Mouse (Mus musculus): Measurements from ENCODE around the gene Cabp4. TPM values are rescaled to one million over a fixed set of nuclear protein-coding genes. Genes with fewer than 3 reads are reported as not detected.

Gene Cabp4
- under 1 TPM; 0.14 to 0.38 TPM for polyA plus RNA-seq (2012; fragmentation: generic; extraction: Trizol)

DNA sequence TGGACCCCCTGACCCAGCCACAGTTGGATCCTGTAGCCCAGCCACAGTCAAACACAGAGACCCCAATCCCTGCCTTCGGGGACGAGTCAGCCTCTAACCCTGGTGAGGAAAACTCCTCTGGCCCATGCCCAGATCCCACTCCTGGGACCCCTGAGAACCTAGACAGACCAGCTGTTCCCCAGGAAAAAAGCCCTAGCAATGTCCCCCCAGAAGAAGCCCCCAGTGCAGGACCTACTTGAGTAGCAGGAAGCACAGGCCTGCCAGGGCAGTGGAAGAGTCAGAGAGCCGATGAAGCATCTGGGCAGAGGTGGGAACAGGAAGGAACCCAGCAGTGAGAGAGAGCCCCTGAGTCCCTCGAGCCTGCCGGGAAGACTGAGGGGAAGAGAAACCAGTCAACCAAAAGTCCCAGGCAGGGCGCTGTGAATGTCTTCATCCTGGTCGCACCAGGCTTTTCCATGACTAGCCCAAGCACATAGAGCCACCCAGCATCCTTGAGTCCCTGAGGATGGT is at the start of gene Cabp4:
TSS of gene Cabp4 (minus strand) at position 275 of the 510 bp plus-strand sequence.

DNA sequence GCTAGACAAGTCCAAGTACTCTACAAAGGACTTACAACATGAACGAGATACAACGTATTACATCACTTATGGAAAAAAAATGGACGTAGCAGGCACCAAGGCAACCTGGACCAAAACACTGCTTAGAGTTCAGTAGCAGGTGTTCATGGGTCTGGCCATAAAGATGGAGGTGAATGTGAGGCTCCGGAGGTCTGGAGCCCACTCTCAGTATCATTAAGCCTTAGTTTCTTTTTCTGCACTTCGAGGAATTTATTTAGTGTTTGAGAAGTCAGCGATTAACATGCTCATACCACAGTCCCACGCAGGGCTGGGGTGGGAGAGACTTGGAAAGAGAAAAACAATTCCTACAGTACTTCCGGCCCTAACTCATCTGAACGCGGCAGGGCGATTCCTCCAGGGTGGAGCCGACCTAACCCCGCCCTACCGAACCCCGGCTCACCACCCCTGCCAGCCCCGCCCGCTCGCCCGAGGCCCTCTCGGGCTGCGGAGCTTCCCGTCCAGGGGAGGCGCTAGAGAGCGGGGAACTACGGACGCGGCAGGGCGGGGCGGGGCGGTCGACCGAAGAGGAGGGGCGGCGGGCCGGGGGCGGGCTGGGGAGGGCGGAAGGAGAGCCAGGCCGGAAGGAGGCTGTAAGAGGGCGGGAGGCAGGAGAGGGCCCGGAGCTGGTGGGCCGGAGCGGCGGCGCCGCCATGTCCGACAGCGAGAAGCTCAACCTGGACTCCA is 47.9 kb upstream of the Cabp4 start, which contains the start of gene Ppp1ca:
TSS of gene Ppp1ca (plus strand) at position 538 of the 723 bp plus-strand sequence.

DNA sequence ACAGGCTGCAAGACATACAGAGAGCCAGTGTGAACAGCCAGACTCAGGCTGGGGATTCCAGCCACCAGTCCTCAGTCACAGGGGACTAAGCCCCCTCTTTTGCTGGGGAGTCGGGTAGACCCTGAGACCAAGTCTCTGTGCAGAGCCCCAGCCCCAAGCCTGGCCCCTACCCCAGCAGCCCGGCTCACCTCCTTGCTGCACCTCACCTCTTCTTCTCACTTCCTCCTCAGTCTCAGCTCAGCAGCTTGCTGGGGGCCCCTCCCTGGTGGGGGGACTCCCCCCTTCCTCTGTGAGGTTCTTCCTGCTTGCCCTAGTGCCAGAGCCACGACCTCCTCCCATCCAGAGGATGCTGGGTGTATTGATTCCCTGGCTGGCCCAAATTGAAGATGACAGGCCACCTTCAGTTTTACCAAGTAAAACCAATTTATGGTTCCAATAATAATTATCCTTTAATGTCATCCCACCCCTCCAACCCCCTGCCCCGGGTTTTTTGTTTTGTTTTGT is 47.0 kb upstream of the Cabp4 start, which contains the start of gene Tbc1d10c:
TSS of gene Tbc1d10c (minus strand) at position 454 of the 504 bp plus-strand sequence.

DNA sequence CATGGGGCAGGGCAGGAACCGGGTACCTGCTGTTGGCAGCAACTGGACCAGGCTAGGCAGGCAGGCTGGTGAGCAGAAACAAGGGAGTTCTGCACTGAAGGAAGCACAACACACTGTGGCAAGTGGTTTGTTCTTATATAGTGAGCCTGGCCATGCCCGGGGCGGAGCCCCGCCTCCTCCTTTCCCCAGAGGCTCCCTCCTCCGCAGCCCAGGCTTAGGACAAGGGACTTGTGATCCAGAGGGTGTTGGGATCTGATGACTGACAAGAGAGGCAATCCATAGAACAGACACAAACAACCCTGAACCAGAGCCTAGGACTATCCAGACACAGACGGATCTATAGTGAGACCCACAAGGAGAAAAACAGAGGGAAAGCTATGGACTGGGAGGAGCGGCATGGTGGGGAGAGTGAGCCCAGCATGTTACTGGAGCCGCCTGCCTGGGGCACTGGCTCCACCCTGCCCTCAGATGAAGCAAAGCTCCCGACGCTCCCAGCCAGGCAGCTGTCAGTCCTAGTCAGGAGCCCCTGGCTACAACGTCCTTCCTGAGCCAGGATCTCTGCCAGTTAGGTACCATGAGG is 31.6 kb upstream of the Cabp4 start, which contains the start of gene Carns1:
TSS of gene Carns1 (minus strand) at position 112 of the 580 bp plus-strand sequence.

DNA sequence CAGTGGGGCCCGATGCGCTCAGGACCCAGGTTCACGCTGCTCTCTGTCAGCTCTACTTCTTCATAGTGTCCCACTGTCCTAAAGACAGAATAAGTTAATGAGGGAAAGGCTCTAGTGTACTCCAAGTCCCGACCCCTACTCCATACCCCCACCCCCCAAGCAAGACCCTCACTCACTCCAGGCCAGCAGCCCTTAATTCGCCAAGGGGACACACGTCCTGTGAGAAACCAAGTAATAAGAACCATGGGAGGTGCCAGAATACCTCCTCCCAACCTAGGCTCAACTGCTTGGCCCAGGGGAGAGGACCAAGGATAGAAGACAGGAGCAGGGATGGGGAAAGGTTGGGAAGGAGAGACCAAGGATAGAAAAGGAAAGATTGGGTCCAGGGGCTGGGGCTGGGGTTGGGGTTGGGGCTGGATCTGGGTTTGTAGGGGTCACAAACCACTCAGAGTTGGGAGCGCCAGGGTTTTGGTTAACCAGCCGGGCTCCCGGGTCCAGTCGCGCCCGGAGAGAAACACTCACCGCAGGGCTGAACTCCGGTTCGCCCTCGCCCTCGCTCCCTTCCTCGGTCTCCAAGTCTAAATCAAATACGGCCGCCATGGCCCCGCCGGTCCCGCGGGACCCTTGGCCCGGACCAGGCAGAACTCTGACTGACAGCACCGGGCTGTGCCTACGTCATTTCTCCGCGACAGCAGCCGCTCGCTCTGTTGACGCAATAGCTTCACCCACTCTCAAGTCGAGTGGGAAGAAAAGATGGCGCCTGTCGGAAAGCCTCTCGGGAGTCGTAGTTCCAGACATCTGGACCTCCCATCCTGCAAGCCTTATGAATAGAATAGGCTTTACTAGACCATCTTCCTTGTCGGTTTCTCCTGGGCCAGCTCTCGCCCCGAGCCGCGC is 19.1 kb upstream of the Cabp4 start, which contains the start of gene Rps6kb2:
TSS of gene Rps6kb2 (minus strand) at position 709 of the 897 bp plus-strand sequence.

DNA sequence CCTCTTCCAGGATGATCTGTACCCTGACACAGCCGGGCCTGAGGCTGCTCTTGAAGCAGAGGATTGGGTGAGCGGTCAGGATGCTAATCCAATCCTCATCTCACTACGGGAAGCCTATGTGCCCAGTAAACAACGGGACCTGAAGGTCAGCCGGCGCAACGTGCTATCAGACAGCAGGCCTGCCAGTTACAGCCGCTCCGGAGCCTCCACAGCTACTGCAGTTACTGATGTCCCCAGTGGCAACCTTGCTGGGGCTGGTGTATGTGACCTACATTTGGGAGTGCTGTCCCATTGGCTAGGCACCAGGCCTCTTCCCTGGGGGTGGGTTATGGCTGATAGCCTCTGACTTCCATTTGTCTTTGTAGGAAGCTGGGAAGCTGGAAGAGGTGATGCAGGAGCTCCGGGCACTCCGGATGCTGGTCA is 9.4 kb upstream of the Cabp4 start, which contains the start of gene Ptprcap:
TSS of gene Ptprcap (plus strand) at position 373 of the 423 bp plus-strand sequence.

DNA sequence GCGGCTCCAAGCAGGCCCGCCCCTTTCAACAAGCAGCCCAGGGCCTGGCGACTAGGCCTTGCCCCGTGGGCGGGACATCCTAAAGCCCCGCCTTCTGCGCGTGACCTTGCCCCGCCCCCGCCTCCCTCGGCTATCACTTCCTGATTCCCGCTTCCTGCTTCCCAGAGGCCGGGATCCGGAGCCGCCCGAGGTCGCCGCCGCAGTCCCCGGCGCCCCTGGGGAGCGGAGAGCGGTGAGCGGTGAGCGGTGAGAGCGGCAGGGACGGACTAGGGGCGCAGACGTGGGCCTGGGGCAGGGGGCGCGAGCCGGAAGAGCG is 4.6 kb upstream of the Cabp4 start, which contains the start of gene Coro1b:
TSS of gene Coro1b (plus strand) at position 129 of the 316 bp plus-strand sequence.

DNA sequence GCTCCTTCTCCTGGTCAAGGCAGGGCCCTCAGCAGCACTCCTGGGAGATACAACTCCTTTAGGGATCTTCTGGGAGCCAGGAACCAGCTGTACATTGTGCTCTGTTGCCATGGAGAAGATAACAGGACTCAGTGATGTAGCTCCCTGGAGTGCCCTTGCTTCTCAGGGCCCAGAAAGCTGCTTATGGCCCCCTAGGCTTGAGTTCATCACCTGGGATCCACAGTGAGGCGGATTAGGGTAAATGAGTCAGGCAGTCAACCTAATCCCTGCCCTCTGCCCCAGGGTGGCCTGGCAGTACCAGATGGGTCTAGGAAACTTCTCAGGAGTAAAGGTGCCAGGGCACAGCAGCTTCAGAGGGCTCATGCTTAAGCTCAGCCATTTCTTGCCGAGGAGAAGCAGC is 4.4 kb downstream of the Cabp4 start, which contains the start of gene Gpr152:
TSS of gene Gpr152 (plus strand) at position 342 of the 400 bp plus-strand sequence.

DNA sequence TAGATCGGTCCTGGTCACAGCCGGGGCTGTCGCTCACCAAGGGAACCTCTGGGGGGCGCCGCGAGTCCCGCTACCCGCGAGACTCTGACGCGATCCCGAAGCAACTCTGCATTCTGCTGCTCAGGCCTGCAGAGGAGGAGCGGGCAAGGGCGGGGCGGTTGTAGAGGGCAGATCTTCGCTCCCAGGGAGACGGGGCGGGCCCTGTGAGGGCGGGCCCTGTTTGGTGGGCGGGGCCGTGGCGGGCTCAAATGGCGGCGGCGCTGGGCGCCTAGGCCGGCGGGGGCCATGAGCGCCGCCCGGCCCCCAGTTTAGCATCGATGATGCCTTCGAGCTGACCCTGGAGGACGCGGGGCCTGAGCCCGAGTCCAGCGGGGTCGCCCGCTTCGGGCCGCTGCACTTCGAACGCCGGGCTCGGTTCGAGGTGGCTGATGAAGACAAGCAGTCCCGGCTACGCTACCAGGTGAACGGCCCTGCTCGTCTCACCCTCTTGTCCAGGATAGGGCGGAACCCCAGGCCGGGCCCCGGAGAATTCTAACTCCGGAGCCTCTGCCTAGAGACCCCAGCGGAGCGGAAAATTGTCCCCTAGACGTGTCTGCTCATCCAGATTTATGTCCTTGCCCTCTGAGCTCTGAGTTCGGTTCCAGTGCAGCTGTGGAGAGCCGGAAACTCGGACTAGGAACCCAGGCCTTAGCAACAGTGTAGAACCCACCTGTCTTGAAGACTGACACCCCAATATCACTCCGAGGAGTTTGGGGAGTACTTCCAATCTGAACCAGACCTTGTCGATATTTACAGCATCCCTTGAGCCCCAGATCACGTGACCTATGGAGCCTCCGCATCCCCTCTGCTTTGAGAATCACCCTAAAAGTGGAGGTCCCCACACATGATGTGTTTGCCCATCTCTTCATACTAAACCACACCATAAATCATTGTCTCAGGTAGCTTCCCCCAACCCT is 17.8 kb downstream of the Cabp4 start, which contains the start of gene Aip:
TSS of gene Aip (minus strand) at position 118 of the 956 bp plus-strand sequence.

DNA sequence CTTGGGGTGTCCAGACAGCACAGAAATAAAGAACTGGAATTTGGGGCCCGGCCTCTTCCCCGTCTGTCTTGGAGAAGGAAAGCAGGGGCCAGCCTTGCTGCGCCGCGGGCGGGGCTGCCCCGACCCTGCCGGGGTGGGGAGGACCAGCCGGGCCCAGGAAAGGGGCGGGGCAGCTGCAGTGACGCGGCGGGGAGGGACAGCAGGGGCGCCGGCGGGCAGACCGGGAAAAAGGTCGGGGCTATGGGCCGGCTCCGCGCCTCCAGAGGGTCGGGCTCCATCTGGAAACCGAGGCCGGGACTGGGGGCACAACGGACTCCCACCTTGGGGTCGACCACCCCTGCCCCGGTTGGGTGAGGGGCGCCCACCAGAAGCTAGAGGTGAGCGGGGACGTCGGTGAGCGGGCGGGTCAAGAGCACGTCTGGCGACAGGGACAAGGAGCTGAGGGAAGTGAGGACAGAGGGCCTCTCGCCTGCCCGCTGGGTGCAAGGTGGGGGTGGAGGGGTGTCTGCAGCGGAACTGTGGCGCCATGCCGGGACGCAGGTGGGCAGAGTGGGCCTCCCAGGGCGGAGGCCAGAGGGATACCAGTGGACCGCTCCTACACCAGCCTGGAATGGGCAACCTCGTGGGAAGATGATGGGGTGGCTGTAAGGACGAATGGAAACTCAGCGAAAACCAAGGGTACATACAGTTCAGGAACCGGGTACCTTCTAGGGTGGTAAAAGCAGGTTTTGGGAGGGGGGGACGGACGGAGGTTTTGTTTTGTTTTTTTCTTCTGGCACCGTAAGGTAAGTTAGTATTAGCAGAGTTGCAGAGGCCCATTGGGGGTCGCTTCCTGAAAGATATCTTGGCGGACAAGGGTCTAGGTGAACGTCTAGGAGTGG is 43.8 kb downstream of the Cabp4 start, which contains the start of gene Pitpnm1:
TSS of gene Pitpnm1 (plus strand) at position 162 of the 881 bp plus-strand sequence.

DNA sequence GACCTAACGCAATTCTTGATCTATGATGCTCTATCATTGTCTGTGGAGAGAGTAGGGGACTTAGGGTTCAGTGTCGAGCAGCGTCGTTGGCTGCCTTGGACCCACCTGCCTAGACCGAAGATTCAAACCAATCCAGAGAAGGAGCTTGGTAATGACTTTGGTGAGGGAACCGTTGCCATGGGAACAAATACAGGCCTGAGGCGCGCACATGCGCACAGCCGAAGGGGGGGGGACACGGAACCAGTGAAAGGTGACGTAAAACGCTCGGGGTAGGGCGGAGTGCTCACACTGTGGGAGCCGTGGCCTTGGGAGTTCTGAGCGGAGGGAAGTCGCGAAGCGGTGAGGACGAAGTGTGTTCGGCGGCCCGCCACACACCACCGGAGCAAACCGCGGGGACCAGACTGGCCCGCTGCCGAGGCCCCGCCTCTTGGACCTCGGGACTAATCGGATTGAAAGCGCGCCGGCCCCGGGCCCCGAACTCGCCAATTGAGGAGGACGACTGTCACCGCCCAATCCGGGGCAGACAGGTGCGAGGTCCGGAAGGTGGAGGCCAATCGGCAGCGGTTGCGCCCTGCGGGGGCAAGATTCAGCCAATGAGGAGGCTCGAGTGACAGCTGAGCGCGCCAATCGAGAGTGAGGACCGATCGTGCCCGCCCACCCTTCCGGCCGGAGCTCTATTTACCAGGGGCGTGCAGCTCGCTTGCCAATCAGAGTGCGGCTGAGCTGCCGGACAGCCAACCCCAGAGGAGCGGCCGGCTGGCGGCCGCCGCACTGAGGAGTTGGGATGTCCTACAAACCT is 47.0 kb downstream of the Cabp4 start, which contains the start of gene Cdk2ap2:
TSS of gene Cdk2ap2 (plus strand) at position 541 of the 799 bp plus-strand sequence.

Other genes with a start within 250 kb of the Cabp4 start
- 10 to 100 TPM; 46.1 to 53.3 TPM for gene Tcirg1, start 236.9 kb downstream of the Cabp4 start, polyA plus RNA-seq (2012; fragmentation: generic; extraction: Trizol)
- 100 to 1,000 TPM; 269 to 451 TPM for gene Ndufs8, start 231.3 kb downstream of the Cabp4 start, polyA plus RNA-seq (2012; fragmentation: generic; extraction: Trizol)
- gene Aldh3b1, start 214.2 kb downstream of the Cabp4 start, polyA plus RNA-seq (2012; fragmentation: generic; extraction: Trizol) = 1 to 10 TPM; 2.7 to 8.3 TPM
- gene Unc93b1, start 208.8 kb downstream of the Cabp4 start, polyA plus RNA-seq (2012; fragmentation: generic; extraction: Trizol) = under 1 TPM; 0.01 to 0.08 TPM
- under 1 TPM in 1 of 2 experiments, not detected in 1; 0.01 TPM for gene Aldh3b3, start 185.4 kb downstream of the Cabp4 start, polyA plus RNA-seq (2012; fragmentation: generic; extraction: Trizol)
- not detected for gene Aldh3b2, start 171.7 kb downstream of the Cabp4 start, polyA plus RNA-seq (2012; fragmentation: generic; extraction: Trizol)
- gene Acy3, start 157.5 kb downstream of the Cabp4 start, polyA plus RNA-seq (2012; fragmentation: generic; extraction: Trizol) = 10 to 100 TPM in 1 of 2 experiments, 1 to 10 TPM in 1; 7.4 to 28.3 TPM
- gene Tbx10, start 151.3 kb downstream of the Cabp4 start, polyA plus RNA-seq (2012; fragmentation: generic; extraction: Trizol) = under 1 TPM in 1 of 2 experiments, not detected in 1; 0.05 TPM
- gene Nudt8, start 143.5 kb downstream of the Cabp4 start, polyA plus RNA-seq (2012; fragmentation: generic; extraction: Trizol) = 10 to 100 TPM; 41.3 to 59.9 TPM
- 1 to 10 TPM in 1 of 2 experiments, under 1 TPM in 1; 0.19 to 1.4 TPM for gene Gm49405, start 143.4 kb downstream of the Cabp4 start, polyA plus RNA-seq (2012; fragmentation: generic; extraction: Trizol)
- gene Doc2g, start 140.7 kb downstream of the Cabp4 start, polyA plus RNA-seq (2012; fragmentation: generic; extraction: Trizol) = 1 to 10 TPM in 1 of 2 experiments, under 1 TPM in 1; 0.41 to 4.0 TPM
- gene Ndufv1, start 131.2 kb downstream of the Cabp4 start, polyA plus RNA-seq (2012; fragmentation: generic; extraction: Trizol) = 100 to 1,000 TPM; 253 to 401 TPM
- gene Gstp1, start 106.0 kb downstream of the Cabp4 start, polyA plus RNA-seq (2012; fragmentation: generic; extraction: Trizol) = 1,000 to 10,000 TPM in 1 of 2 experiments, 100 to 1,000 TPM in 1; 849 to 1,247 TPM
- gene Gstp2, start 98.0 kb downstream of the Cabp4 start, polyA plus RNA-seq (2012; fragmentation: generic; extraction: Trizol) = 10 to 100 TPM in 1 of 2 experiments, 1 to 10 TPM in 1; 1.8 to 13.9 TPM
- under 1 TPM; 0.15 to 0.18 TPM for gene Gstp3, start 84.5 kb downstream of the Cabp4 start, polyA plus RNA-seq (2012; fragmentation: generic; extraction: Trizol)
- gene Cabp2, start 62.5 kb downstream of the Cabp4 start, polyA plus RNA-seq (2012; fragmentation: generic; extraction: Trizol) = not detected
- 100 to 1,000 TPM in 1 of 2 experiments, 10 to 100 TPM in 1; 86.0 to 148 TPM for gene Cdk2ap2, start 46.9 kb downstream of the Cabp4 start, polyA plus RNA-seq (2012; fragmentation: generic; extraction: Trizol)
- gene Pitpnm1, start 44.0 kb downstream of the Cabp4 start, polyA plus RNA-seq (2012; fragmentation: generic; extraction: Trizol) = 10 to 100 TPM; 48.2 to 61.6 TPM
- gene Aip, start 18.2 kb downstream of the Cabp4 start, polyA plus RNA-seq (2012; fragmentation: generic; extraction: Trizol) = 100 to 1,000 TPM; 201 to 241 TPM
- under 1 TPM in 1 of 2 experiments, not detected in 1; 0.09 TPM for gene Gpr152, start 4.2 kb downstream of the Cabp4 start, polyA plus RNA-seq (2012; fragmentation: generic; extraction: Trizol)
- 100 to 1,000 TPM; 256 to 440 TPM for gene Coro1b, start 4.6 kb upstream of the Cabp4 start, polyA plus RNA-seq (2012; fragmentation: generic; extraction: Trizol)
- 1 to 10 TPM; 6.5 to 9.5 TPM for gene Ptprcap, start 9.6 kb upstream of the Cabp4 start, polyA plus RNA-seq (2012; fragmentation: generic; extraction: Trizol)
- 10 to 100 TPM; 28.6 to 29.9 TPM for gene Rps6kb2, start 19.3 kb upstream of the Cabp4 start, polyA plus RNA-seq (2012; fragmentation: generic; extraction: Trizol)
- 10 to 100 TPM in 1 of 2 experiments, 1 to 10 TPM in 1; 1.8 to 16.2 TPM for gene Carns1, start 31.4 kb upstream of the Cabp4 start, polyA plus RNA-seq (2012; fragmentation: generic; extraction: Trizol)
- 1 to 10 TPM in 1 of 2 experiments, under 1 TPM in 1; 0.63 to 1.7 TPM for gene Tbc1d10c, start 47.3 kb upstream of the Cabp4 start, polyA plus RNA-seq (2012; fragmentation: generic; extraction: Trizol)
- 1,000 to 10,000 TPM in 1 of 2 experiments, 100 to 1,000 TPM in 1; 727 to 1,261 TPM for gene Ppp1ca, start 48.0 kb upstream of the Cabp4 start, polyA plus RNA-seq (2012; fragmentation: generic; extraction: Trizol)
- 10 to 100 TPM; 25.1 to 36.1 TPM for gene Rad9a, start 57.6 kb upstream of the Cabp4 start, polyA plus RNA-seq (2012; fragmentation: generic; extraction: Trizol)
- 10 to 100 TPM in 1 of 2 experiments, 1 to 10 TPM in 1; 7.5 to 24.4 TPM for gene Clcf1, start 70.2 kb upstream of the Cabp4 start, polyA plus RNA-seq (2012; fragmentation: generic; extraction: Trizol)
- 1 to 10 TPM in 1 of 2 experiments, not detected in 1; 3.9 TPM for gene AC109138.7, start 70.3 kb upstream of the Cabp4 start, polyA plus RNA-seq (2012; fragmentation: generic; extraction: Trizol)
- gene Pold4, start 87.9 kb upstream of the Cabp4 start, polyA plus RNA-seq (2012; fragmentation: generic; extraction: Trizol) = 100 to 1,000 TPM; 131 to 165 TPM
- gene Ssh3, start 125.1 kb upstream of the Cabp4 start, polyA plus RNA-seq (2012; fragmentation: generic; extraction: Trizol) = 10 to 100 TPM in 1 of 2 experiments, 1 to 10 TPM in 1; 7.4 to 30.3 TPM
- 1 to 10 TPM in 1 of 2 experiments, under 1 TPM in 1; 0.77 to 4.5 TPM for gene Ankrd13d, start 139.1 kb upstream of the Cabp4 start, polyA plus RNA-seq (2012; fragmentation: generic; extraction: Trizol)
- gene Grk2, start 162.2 kb upstream of the Cabp4 start, polyA plus RNA-seq (2012; fragmentation: generic; extraction: Trizol) = 10 to 100 TPM; 37.7 to 44.4 TPM